Mouse (Mus musculus) regulatory T cell (primary cell): ENCODE data around the gene Hunk.

Experiments used
- in situ Hi-C: fragments of 300-600 bp; cut with MboI, MseI; formaldehyde crosslinking; loops from one replicate; pipeline ENCODE4 v1.15.1; 2025; ENCODE audit warnings: high pct_unique_total_duplicates

Gene Hunk

GRCm38 (mm10) chr16:90385688-90386513 is at the start of gene Hunk:
Hunk (plus strand) TSS chr16:90386013.
- in situ Hi-C loops: loop anchor here (25.0 kb wide), 1 partner anchor 326 kb away; no protein-coding TSS in a partner anchor

- in situ Hi-C loops: loop anchor here (10.0 kb wide), 1 partner anchor 1694 kb away; the partner anchor contains the start of gene Krtap26-1
These were observed 46.8 kb upstream of the Hunk start for GRCm38 (mm10) chr16:90339026-90339425.

GRCm38 (mm10) chr16:90341086-90341485 is 44.7 kb upstream of the Hunk start:
- in situ Hi-C loops: no loop called here

GRCm38 (mm10) chr16:90349700-90350548 is 35.9 kb upstream of the Hunk start:
- in situ Hi-C loops: no loop called here

GRCm38 (mm10) chr16:90351726-90352125 is 34.1 kb upstream of the Hunk start:
- in situ Hi-C loops: no loop called here

GRCm38 (mm10) chr16:90352691-90353090 is 33.1 kb upstream of the Hunk start:
- in situ Hi-C loops: no loop called here

GRCm38 (mm10) chr16:90353156-90353555 is 32.7 kb upstream of the Hunk start:
- in situ Hi-C loops: no loop called here

GRCm38 (mm10) chr16:90359329-90359728 is 26.5 kb upstream of the Hunk start:
- in situ Hi-C loops: no loop called here

GRCm38 (mm10) chr16:90359750-90360149 is 26.1 kb upstream of the Hunk start:
- in situ Hi-C loops: no loop called here

GRCm38 (mm10) chr16:90360327-90360726 is 25.5 kb upstream of the Hunk start:
- in situ Hi-C loops: no loop called here

- in situ Hi-C loops: no loop called here
These were observed 22.9 kb upstream of the Hunk start for GRCm38 (mm10) chr16:90362926-90363325.

GRCm38 (mm10) chr16:90379897-90380296 is 5.9 kb upstream of the Hunk start:
- in situ Hi-C loops: loop anchor here (25.0 kb wide), 1 partner anchor 332 kb away; no protein-coding TSS in a partner anchor

- in situ Hi-C loops: loop anchor here (25.0 kb wide), 1 partner anchor 331 kb away; no protein-coding TSS in a partner anchor
These were observed 4.2 kb upstream of the Hunk start for GRCm38 (mm10) chr16:90381633-90382032.

GRCm38 (mm10) chr16:90382701-90383280 is 3.0 kb upstream of the Hunk start:
- in situ Hi-C loops: loop anchor here (25.0 kb wide), 1 partner anchor 330 kb away; no protein-coding TSS in a partner anchor

GRCm38 (mm10) chr16:90384058-90384457 is 1.8 kb upstream of the Hunk start:
- in situ Hi-C loops: loop anchor here (25.0 kb wide), 1 partner anchor 328 kb away; no protein-coding TSS in a partner anchor

GRCm38 (mm10) chr16:90384846-90385245 is 967 bp upstream of the Hunk start:
- in situ Hi-C loops: loop anchor here (25.0 kb wide), 1 partner anchor 327 kb away; no protein-coding TSS in a partner anchor

GRCm38 (mm10) chr16:90385326-90385687 is 506 bp upstream of the Hunk start:
- in situ Hi-C loops: loop anchor here (25.0 kb wide), 1 partner anchor 327 kb away; no protein-coding TSS in a partner anchor

GRCm38 (mm10) chr16:90386514-90387160 is 824 bp downstream of the Hunk start:
- in situ Hi-C loops: loop anchor here (25.0 kb wide), 1 partner anchor 326 kb away; no protein-coding TSS in a partner anchor

- in situ Hi-C loops: loop anchor here (25.0 kb wide), 1 partner anchor 325 kb away; no protein-coding TSS in a partner anchor
These were observed 1.4 kb downstream of the Hunk start for GRCm38 (mm10) chr16:90387161-90387671.

GRCm38 (mm10) chr16:90387961-90388360 is 2.1 kb downstream of the Hunk start:
- in situ Hi-C loops: loop anchor here (25.0 kb wide), 1 partner anchor 324 kb away; no protein-coding TSS in a partner anchor
